In genomic region chr4:150428762-150429161, GRCm38 (mm10) we compare ENCODE assay signal across 20 mouse cellular contexts.
A peak's percentile ranks its signal among the peaks of the same experiment; 100 is the strongest.
DNase-seq lines count a peak whose midpoint lies in the region; ATAC-seq and TF ChIP-seq lines count a peak whose summit lies in the region.
"Had no signal": no experiment of that assay in that cellular context is flagged by ENCODE, and none has a peak within 500 bp of the region (broad histone marks: within the 10 kb centered on the region; RNA-seq: fewer than 3 reads in every experiment).

No protein-coding gene starts in this region.

- no peak for ATAC-seq in forebrain, embryonic 11.5 days (replicated peaks; ENCODE audit: low FRiP score)
- no peak for ATAC-seq in heart, embryonic 12.5 days (ENCODE audit: insufficient number of reproducible peaks, low FRiP score)
- ATAC-seq in liver, postnatal 0 days, result no peak
- ATAC-seq in liver, embryonic 14.5 days (ENCODE audit: insufficient read depth), result peak; percentile 43; the same call in 1 of the 2 replicates
- ATAC-seq: CD4-positive, CD25-positive, alpha-beta regulatory T cell, adult 4 months; forebrain, embryonic 13.5 days; forebrain, postnatal 0 days; intestine, embryonic 16.5 days had no signal

- peaks cover 54% of the 10 kb centered on the region for H3K4me1 ChIP-seq in forebrain, embryonic 10.5 days
- peaks cover 23% of the 10 kb centered on the region for H3K4me1 ChIP-seq in forebrain, embryonic 11.5 days (replicated peaks; ENCODE audit: control insufficient read depth, insufficient read depth, low read length)
- H3K4me1 ChIP-seq in heart, embryonic 12.5 days (replicated peaks), result peaks cover 40% of the 10 kb centered on the region
- H3K4me1 ChIP-seq in liver, postnatal 0 days (ENCODE audit: insufficient read depth), result peaks cover 21% of the 10 kb centered on the region
- H3K4me1 ChIP-seq in liver, embryonic 14.5 days (replicated peaks; ENCODE audit: control insufficient read depth in 2 of 2, insufficient read depth in 2 of 2, low read length in 1 of 2), result peaks cover 6 to 14% of the 10 kb centered on the region in 2 experiments

- intact Hi-C loops in heart, postnatal 36 days (cut with DNase I), result no loop called here

- H3K4me2 ChIP-seq in forebrain, embryonic 11.5 days (ENCODE audit: low read depth, low read length, severe bottlenecking), result no peak overlapping the region
- H3K4me2 ChIP-seq in heart, embryonic 12.5 days, result no peak overlapping the region
- H3K4me2 ChIP-seq in liver, postnatal 0 days (ENCODE audit: low read depth, low read length), result no peak overlapping the region
- H3K4me2 ChIP-seq in liver, embryonic 14.5 days (ENCODE audit: low read depth), result no peak overlapping the region
- H3K4me2 ChIP-seq: embryonic facial prominence, embryonic 12.5 days; forebrain, embryonic 13.5 days; hindbrain, embryonic 15.5 days had no signal

- no peak overlapping the region for H3K4me3 ChIP-seq in forebrain, embryonic 10.5 days
- no peak overlapping the region for H3K4me3 ChIP-seq in forebrain, embryonic 11.5 days (ENCODE audit: low read depth, low read length)
- H3K4me3 ChIP-seq in heart, embryonic 12.5 days, result no peak overlapping the region
- no peak overlapping the region for H3K4me3 ChIP-seq in liver, postnatal 0 days (ENCODE audit: low read depth, low read length)
- no peak overlapping the region for H3K4me3 ChIP-seq in liver, embryonic 14.5 days (ENCODE audit: insufficient read depth in 1 of 2, low read depth in 2 of 2, low read length in 2 of 2)
- H3K4me3 ChIP-seq: embryonic facial prominence, embryonic 12.5 days; forebrain, embryonic 13.5 days; hindbrain, embryonic 15.5 days had no signal

- no peaks in the 10 kb centered on the region for H3K9me3 ChIP-seq in forebrain, embryonic 10.5 days
- H3K9me3 ChIP-seq in forebrain, embryonic 11.5 days (ENCODE audit: control insufficient read depth, low read length), result no peaks in the 10 kb centered on the region
- no peaks in the 10 kb centered on the region for H3K9me3 ChIP-seq in heart, embryonic 12.5 days (replicated peaks)
- no peaks in the 10 kb centered on the region for H3K9me3 ChIP-seq in liver, postnatal 0 days (ENCODE audit: low read length)
- no peaks in the 10 kb centered on the region for H3K9me3 ChIP-seq in liver, embryonic 14.5 days (ENCODE audit: control insufficient read depth, low read length)
- H3K9me3 ChIP-seq: embryonic facial prominence, embryonic 12.5 days; forebrain, embryonic 13.5 days; hindbrain, embryonic 15.5 days had no signal

- WGBS in forebrain, embryonic 10.5 days, result 80% methylated on average over 4 of the region's 4 CpGs
- 91% methylated on average over 4 of the region's 4 CpGs for WGBS in forebrain, embryonic 11.5 days
- WGBS in heart, embryonic 12.5 days, result 26% methylated on average over 4 of the region's 4 CpGs
- WGBS in liver, postnatal 0 days (ENCODE audit: insufficient replicate concordance), result 46% methylated on average over 4 of the region's 4 CpGs
- 29% methylated on average over 4 of the region's 4 CpGs for WGBS in liver, embryonic 14.5 days (ENCODE audit: insufficient replicate concordance)

- no peak for TF ChIP-seq CTCF in liver, postnatal 0 days (IDR thresholded peaks at IDR 0.05; ENCODE audit: low read depth)
- TF ChIP-seq CTCF in liver, embryonic 14.5 days (IDR thresholded peaks at IDR 0.05; ENCODE audit: low read depth), result no peak

- H3K9ac ChIP-seq in forebrain, embryonic 11.5 days (ENCODE audit: low read length), result no peak overlapping the region
- no peak overlapping the region for H3K9ac ChIP-seq in heart, embryonic 12.5 days
- H3K9ac ChIP-seq in liver, postnatal 0 days (replicated peaks), result no peak overlapping the region
- no peak overlapping the region for H3K9ac ChIP-seq in liver, embryonic 14.5 days (replicated peaks)
- H3K9ac ChIP-seq: embryonic facial prominence, embryonic 12.5 days; forebrain, embryonic 13.5 days; forebrain, postnatal 0 days; hindbrain, embryonic 15.5 days had no signal

- H3K27ac ChIP-seq in forebrain, embryonic 10.5 days, result 0 out of 2 replicates have a peak overlapping the region, but pooled peaks have one; percentile 25
- H3K27ac ChIP-seq in forebrain, embryonic 11.5 days (ENCODE audit: low read depth, low read length), result no peak overlapping the region
- 0 out of 2 replicates have a peak overlapping the region, but pooled peaks have one; percentile 11 for H3K27ac ChIP-seq in heart, embryonic 12.5 days (ENCODE audit: poor library complexity, severe bottlenecking)
- H3K27ac ChIP-seq in liver, postnatal 0 days (ENCODE audit: low read depth), result no peak overlapping the region
- H3K27ac ChIP-seq in liver, embryonic 14.5 days, result no peak overlapping the region
- H3K27ac ChIP-seq: embryonic facial prominence, embryonic 12.5 days; forebrain, embryonic 13.5 days; hindbrain, embryonic 15.5 days had no signal

- H3K36me3 ChIP-seq in forebrain, embryonic 10.5 days (replicated peaks), result peaks cover 32% of the 10 kb centered on the region
- no peaks in the 10 kb centered on the region; the same call in 1 of the 2 replicates for H3K36me3 ChIP-seq in forebrain, embryonic 11.5 days (ENCODE audit: control insufficient read depth, insufficient read depth, low read length)
- peaks cover 3% of the 10 kb centered on the region; the same call in 1 of the 2 replicates for H3K36me3 ChIP-seq in heart, embryonic 12.5 days
- no peaks in the 10 kb centered on the region for H3K36me3 ChIP-seq in liver, postnatal 0 days (replicated peaks; ENCODE audit: insufficient read depth, low read length)
- no peaks in the 10 kb centered on the region; the same call in 1 of the 2 replicates for H3K36me3 ChIP-seq in liver, embryonic 14.5 days (replicated peaks; ENCODE audit: control insufficient read depth, insufficient read depth, low read depth)
- H3K36me3 ChIP-seq: hindbrain, embryonic 15.5 days had no signal

- no peaks in the 10 kb centered on the region for H3K27me3 ChIP-seq in forebrain, embryonic 10.5 days (ENCODE audit: poor library complexity, severe bottlenecking)
- H3K27me3 ChIP-seq in forebrain, embryonic 11.5 days (ENCODE audit: control insufficient read depth, insufficient read depth, low read length), result no peaks in the 10 kb centered on the region
- H3K27me3 ChIP-seq in heart, embryonic 12.5 days (replicated peaks), result no peaks in the 10 kb centered on the region
- no peaks in the 10 kb centered on the region for H3K27me3 ChIP-seq in liver, postnatal 0 days (ENCODE audit: insufficient read depth, low read length)
- no peaks in the 10 kb centered on the region for H3K27me3 ChIP-seq in liver, embryonic 14.5 days (ENCODE audit: control insufficient read depth, insufficient read depth, low read length)
- H3K27me3 ChIP-seq: embryonic facial prominence, embryonic 12.5 days; forebrain, embryonic 13.5 days; hindbrain, embryonic 15.5 days had no signal

- no peak for DNase-seq in forebrain, embryonic 10.5 days (ENCODE audit: extremely low spot score, low spot score)
- DNase-seq in forebrain, embryonic 11.5 days (ENCODE audit: low spot score), result no peak
- DNase-seq in heart, postnatal 36 days, result no peak
- peak; percentile 45 for DNase-seq in liver
- DNase-seq in liver, postnatal 0 days, result no peak
- no peak for DNase-seq in liver, embryonic 14.5 days (ENCODE audit: low read depth in 3 of 3, low spot score in 3 of 3)
- no peak for DNase-seq in urinary bladder, postnatal 10 days (ENCODE audit: low spot score)
- DNase-seq: adrenal gland, postnatal 14 days; B cell, adult 2 months; cerebellum, adult 11-12 months; cerebellum, adult 9-10 months; cerebellum, postnatal 25 days; forebrain, postnatal 0 days; gastrocnemius, postnatal 14 days had no signal

- TF ChIP-seq EP300 in liver, postnatal 0 days (IDR thresholded peaks at IDR 0.05; ENCODE audit: low read depth), result no peak
- no peak for TF ChIP-seq EP300 in liver, embryonic 14.5 days (IDR thresholded peaks at IDR 0.05; ENCODE audit: low read depth)

Comparison
In these comparisons a context has a peak if more than half of its experiments do, and no peak if none do; other contexts are left out.
1. H3K27ac ChIP-seq: peak in forebrain, embryonic 10.5 days (single experiment) and heart, embryonic 12.5 days (single experiment); none in forebrain, embryonic 11.5 days (single experiment), liver, postnatal 0 days (single experiment) and liver, embryonic 14.5 days (single experiment).